Mouse (Mus musculus) heart, adult 2 months (tissue): ENCODE measurements around the gene Cryba1. TPM values are rescaled to one million over a fixed set of nuclear protein-coding genes. Genes with fewer than 3 reads are reported as not detected.
A peak's percentile ranks its signal among the peaks of the same experiment; 100 is the strongest.

Experiments used
- DNase-seq, 2 experiments: peaks; one replicate each; pipeline ENCODE4 v3.0.0; 2021
- H3K27ac ChIP-seq: fragments of 200-600 bp; 2 replicates; pipeline ENCODE4 v1.8.1; 2022
- H3K27me3 ChIP-seq: fragments of 200-500 bp; 2 replicates; pipeline ENCODE4 v1.6.1; 2012; ENCODE audit warnings: mild to moderate bottlenecking, low read length, inconsistent platforms, mixed read lengths; ENCODE audit not compliant: control insufficient read depth, insufficient read depth
- H3K36me3 ChIP-seq: fragments of 200-500 bp; 2 replicates; pipeline ENCODE4 v1.6.1; 2012; ENCODE audit warnings: low read length, inconsistent platforms; ENCODE audit not compliant: control insufficient read depth, insufficient read depth
- H3K4me1 ChIP-seq: fragments of 200-500 bp; 2 replicates; pipeline ENCODE4 v1.6.1; 2011; ENCODE audit warnings: low read length; ENCODE audit not compliant: control insufficient read depth, insufficient read depth
- H3K4me3 ChIP-seq: fragments of 200-600 bp; 2 replicates; pipeline ENCODE4 v1.8.1; 2022
- H3K79me2 ChIP-seq: fragments of 200-500 bp; replicated peaks from 2 replicates; pipeline ENCODE4 v1.6.1; 2012; ENCODE audit warnings: mild to moderate bottlenecking, inconsistent platforms, low read length, moderate library complexity, mixed read lengths; ENCODE audit not compliant: control insufficient read depth, insufficient read depth
- H3K9ac ChIP-seq: fragments of 200-500 bp; 2 replicates; pipeline ENCODE4 v1.6.1; 2012; ENCODE audit warnings: low read depth, mild to moderate bottlenecking, control low read depth, inconsistent platforms, low read length, mixed read lengths
- CTCF ChIP-seq: fragments of 200-600 bp; IDR thresholded peaks from 2 replicates; pipeline ENCODE4 v1.8.1; 2022; ENCODE audit warnings: antibody characterized with exemption, mild to moderate bottlenecking, moderate library complexity
- EP300 ChIP-seq: fragments of 200-500 bp; IDR thresholded peaks from 2 replicates; pipeline ENCODE4 v1.6.1; 2011; ENCODE audit warnings: low read depth, low read length, control low read depth; ENCODE audit not compliant: insufficient read depth
- POLR2A ChIP-seq: fragments of 200-500 bp; IDR thresholded peaks from 2 replicates; pipeline ENCODE4 v1.6.1; 2011; ENCODE audit warnings: mild to moderate bottlenecking, low read depth, low read length, control low read depth; ENCODE audit not compliant: insufficient read depth
- WGBS: fragments of 180-500 bp; shearing (Covaris S2); methylation state at CpG from one replicate; pipeline ENCODE4 v1.1.7; 2018; 5-methylcytosine and 5-hydroxymethylcytosine counted together
- intact Hi-C: fragments of 180-260 bp; cut with DNase I; formaldehyde crosslinking; loops from one replicate; pipeline ENCODE4 v1.15.1; 2025
- polyA plus RNA-seq: library from polyadenylated mRNA; depleted of rRNA; stranded (reverse); fragments of >200 nt; gene quantifications from 2 replicates; pipeline ENCODE4 v1.2.3, GENCODE M21; 2012
- total RNA-seq, 2 experiments: library from RNA; stranded (reverse); gene quantifications; 2 replicates each; pipeline ENCODE4 v1.2.3; 2021

Cryba1 gene
- total and polyA plus RNA-seq, 3 experiments = not detected

DNA sequence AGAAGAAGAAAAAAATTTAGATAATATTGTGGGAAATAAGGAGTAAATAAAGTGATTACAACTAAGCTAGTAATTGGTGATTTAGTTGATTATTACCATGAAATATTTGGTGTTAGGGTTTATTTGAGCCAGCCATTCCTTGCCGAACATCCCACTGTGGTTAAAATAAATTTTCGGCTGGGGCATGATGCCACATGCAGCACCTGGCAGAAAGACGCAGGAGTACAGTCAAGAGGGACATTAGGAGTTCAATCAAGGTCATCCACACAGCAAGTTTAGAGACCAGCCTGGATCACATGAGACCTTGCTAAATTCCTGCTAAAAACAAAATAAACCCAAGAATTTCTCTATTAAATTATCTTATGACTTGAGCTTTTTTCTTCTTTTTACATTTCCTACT is 16.0 kb downstream of the Cryba1 start:
- WGBS = 31% methylated on average over 3 of the region's 3 CpGs
- no peak overlapping the region for H3K9ac ChIP-seq
- peak in 1 of 2 experiments; percentile 29 for DNase-seq
- intact Hi-C loops = no loop called here
- no peaks in the 10 kb centered on the region for H3K79me2 ChIP-seq
- no peak overlapping the region for H3K4me3 ChIP-seq
- H3K36me3 ChIP-seq = peaks cover 22% of the 10 kb centered on the region
- 0 out of 2 replicates have a peak, but pooled peaks have one; percentile 14 for TF ChIP-seq EP300
- TF ChIP-seq CTCF = no peak
- H3K4me1 ChIP-seq = peaks cover 3% of the 10 kb centered on the region
- H3K27me3 ChIP-seq = no peaks in the 10 kb centered on the region
- H3K27ac ChIP-seq = peak overlapping the region; percentile 3

- peaks cover 31% of the 10 kb centered on the region for H3K36me3 ChIP-seq
- no peak for TF ChIP-seq CTCF
- no peak for TF ChIP-seq EP300
- no peak for TF ChIP-seq POLR2A
- no peaks in the 10 kb centered on the region for H3K79me2 ChIP-seq
- no peak overlapping the region for H3K4me3 ChIP-seq
- no peak overlapping the region for H3K9ac ChIP-seq
- H3K27ac ChIP-seq = no peak overlapping the region
- no peaks in the 10 kb centered on the region for H3K27me3 ChIP-seq
- DNase-seq = no peak
- intact Hi-C loops = no loop called here
- H3K4me1 ChIP-seq = peaks cover 4% of the 10 kb centered on the region
- WGBS = 85% methylated on average over 3 of the region's 3 CpGs
These were observed 19.2 kb downstream of the Cryba1 start for GRCm38 (mm10) chr11:77705920-77706319.

- intact Hi-C loops = no loop called here
- Histone ChIP-seq H3K27ac (no peak overlapping the region), H3K4me3 (no peak overlapping the region), H3K4me1 (peaks cover 2% of the 10 kb centered on the region), H3K27me3 (no peaks in the 10 kb centered on the region), H3K9ac (no peak overlapping the region), H3K36me3 (peaks cover 61% of the 10 kb centered on the region), H3K79me2 (peaks cover 3% of the 10 kb centered on the region; the same call in 1 of the 2 replicates)
- TF ChIP-seq POLR2A = no peak
- peak; percentile 21; the same call in 1 of the 2 replicates for TF ChIP-seq CTCF
- TF ChIP-seq EP300 = no peak
- WGBS = 10% methylated on average over 2 of the region's 2 CpGs
- no peak for DNase-seq
These were observed 27.9 kb downstream of the Cryba1 start for GRCm38 (mm10) chr11:77697232-77697631.

- Histone ChIP-seq H3K4me3 (no peak overlapping the region), H3K4me1 (peaks cover 8% of the 10 kb centered on the region), H3K27ac (no peak overlapping the region), H3K79me2 (peaks cover 3% of the 10 kb centered on the region; the same call in 1 of the 2 replicates), H3K36me3 (peaks cover 61% of the 10 kb centered on the region), H3K9ac (no peak overlapping the region), H3K27me3 (no peaks in the 10 kb centered on the region)
- TF ChIP-seq POLR2A (no peak), EP300 (no peak), CTCF (no peak)
- no peak for DNase-seq
- WGBS = 61% methylated on average over 3 of the region's 3 CpGs
- intact Hi-C loops = no loop called here
These were observed 32.1 kb downstream of the Cryba1 start for GRCm38 (mm10) chr11:77693026-77693425.

DNA sequence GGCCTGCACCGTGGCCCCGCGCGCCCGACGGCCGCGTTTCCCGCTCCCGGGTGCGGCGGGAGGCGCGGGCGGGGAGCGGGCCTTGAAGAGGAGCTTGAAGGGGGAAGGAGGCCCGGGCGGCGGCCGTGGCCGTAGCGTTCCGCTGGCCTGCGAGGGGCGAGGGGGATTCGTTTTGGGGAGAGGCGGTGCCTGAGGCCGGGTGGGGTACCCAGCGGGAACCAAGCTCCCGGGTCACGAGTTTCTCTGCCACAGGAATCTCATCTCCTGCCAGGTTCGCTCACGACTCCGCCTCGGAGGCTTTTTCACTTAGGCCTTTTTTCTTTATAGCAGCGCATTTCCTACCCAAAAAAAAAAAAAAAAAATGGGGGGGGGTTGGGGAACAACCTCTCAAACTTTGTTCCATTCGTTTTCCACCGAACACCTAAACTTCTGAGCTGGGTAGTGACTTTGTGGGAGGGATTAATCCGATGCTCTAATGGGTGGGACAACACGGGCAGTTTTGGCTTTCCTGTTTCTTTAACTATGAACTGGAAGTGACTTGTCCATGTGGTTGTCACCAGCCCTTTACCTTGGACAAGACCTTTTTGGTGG is 37.4 kb downstream of the Cryba1 start:
- Histone ChIP-seq H3K4me3 (peak overlapping the region; percentile 90), H3K4me1 (peaks cover 8% of the 10 kb centered on the region), H3K27me3 (no peaks in the 10 kb centered on the region), H3K36me3 (peaks cover 26% of the 10 kb centered on the region), H3K79me2 (peaks cover 2% of the 10 kb centered on the region), H3K27ac (peak overlapping the region; percentile 96), H3K9ac (peak overlapping the region; percentile 98)
- DNase-seq = peak; percentile 75 to 78
- intact Hi-C loops = loop anchor here (5.0 kb wide), 2 partner anchors 115 to 175 kb away; no protein-coding TSS in a partner anchor
- TF ChIP-seq EP300 = no peak
- TF ChIP-seq CTCF = no peak
- peak; percentile 54; the same call in 1 of the 2 replicates for TF ChIP-seq POLR2A
- under 1% methylated on average over 40 of the region's 40 CpGs for WGBS

GRCm38 (mm10) chr11:77686841-77687540 is 38.1 kb downstream of the Cryba1 start:
- Histone ChIP-seq H3K4me3 (peak overlapping the region; percentile 90), H3K9ac (peak overlapping the region; percentile 98), H3K36me3 (peaks cover 19% of the 10 kb centered on the region), H3K27ac (peak overlapping the region; percentile 96), H3K27me3 (no peaks in the 10 kb centered on the region), H3K79me2 (peaks cover 2% of the 10 kb centered on the region), H3K4me1 (peaks cover 6% of the 10 kb centered on the region)
- peak; percentile 84 to 85 for DNase-seq
- TF ChIP-seq EP300 (no peak; the same call in 1 of the 2 replicates), POLR2A (0 out of 2 replicates have a peak, but pooled peaks have one; percentile 23), CTCF (no peak)
- intact Hi-C loops = loop anchor here (5.0 kb wide), 2 partner anchors 115 to 175 kb away; no protein-coding TSS in a partner anchor
- WGBS = under 1% methylated on average over 56 of the region's 76 CpGs
